Mouse (Mus musculus): Measurements from ENCODE around the gene Tmem132d.

- no peak for TF ChIP-seq CTCF (IDR thresholded peaks at IDR 0.05; ENCODE audit: low read depth)
- no peak for TF ChIP-seq EP300 (IDR thresholded peaks at IDR 0.05; ENCODE audit: low read depth)
Measured at GRCm38 (mm10) chr5:127807419-127807818, 625.5 kb downstream of the Tmem132d start.
